Mouse (Mus musculus) forebrain, postnatal 0 days (tissue): ENCODE measurements at regions not wholly inside any gene's neighbourhood (a gene's known extent, or its start where the extent isn't known, plus 50 kb on each side); places are given as distances from the start of the nearest gene placed in this dataset.

ENCODE experiments used
- ATAC-seq: fragments of 200-750 bp; cut with Nextera tagmentation; 2 replicates; pipeline ENCODE4 v1.8.0; 2017; ENCODE audit warnings: mild to moderate bottlenecking, moderate library complexity
- DNase-seq: peaks from one replicate; pipeline ENCODE4 v3.0.0-alpha.2; 2015
- H3K27ac ChIP-seq: fragments of 300-500 bp; sonication (generic); 2 replicates; pipeline ENCODE4 v1.5.1; 2014; ENCODE audit warnings: low read depth, mild to moderate bottlenecking, antibody characterized with exemption, low read length, moderate library complexity, mixed read lengths
- H3K27me3 ChIP-seq: fragments of 300-500 bp; sonication (generic); 2 replicates; pipeline ENCODE4 v1.6.1; 2014; ENCODE audit warnings: mild to moderate bottlenecking, low read length, mixed read lengths; ENCODE audit not compliant: insufficient read depth
- H3K36me3 ChIP-seq: fragments of 300-500 bp; sonication (generic); 2 replicates; pipeline ENCODE4 v1.6.1; 2014; ENCODE audit warnings: mild to moderate bottlenecking, moderate library complexity; ENCODE audit not compliant: insufficient read depth
- H3K4me1 ChIP-seq: fragments of 300-500 bp; sonication (generic); 2 replicates; pipeline ENCODE4 v1.6.1; 2014; ENCODE audit warnings: antibody characterized with exemption; ENCODE audit not compliant: insufficient read depth
- H3K4me2 ChIP-seq: fragments of 300-500 bp; sonication (generic); 2 replicates; pipeline ENCODE4 v1.6.1; 2014; ENCODE audit warnings: low read depth, mild to moderate bottlenecking, moderate library complexity
- H3K4me3 ChIP-seq: fragments of 300-500 bp; sonication (generic); 2 replicates; pipeline ENCODE4 v1.5.1; 2014; ENCODE audit warnings: low read depth, low read length, mixed read lengths
- H3K9ac ChIP-seq: fragments of 300-500 bp; sonication (generic); 2 replicates; pipeline ENCODE4 v1.6.1; 2014; ENCODE audit warnings: mild to moderate bottlenecking
- H3K9me3 ChIP-seq: fragments of 300-500 bp; sonication (generic); 2 replicates; pipeline ENCODE4 v1.6.1; 2016; ENCODE audit warnings: low read length
- CTCF ChIP-seq: sonication (generic); IDR thresholded peaks from 2 replicates; pipeline ENCODE4 v1.5.1; 2016; ENCODE audit warnings: antibody characterized with exemption, control low read depth, low read depth
- WGBS: fragments of 180-500 bp; shearing (Covaris S2); extraction: QIAGEN DNeasy Blood & Tissue Kit; methylation state at CpG from one replicate; pipeline ENCODE4 v1.1.7; 2014; 5-methylcytosine and 5-hydroxymethylcytosine counted together

GRCm38 (mm10) chr4:100664619-100665264, 111.7 kb upstream of the Cachd1 start:
- H3K9ac ChIP-seq = no peak overlapping the region
- no peak overlapping the region for H3K4me3 ChIP-seq
- ATAC-seq (no peak), DNase-seq (no peak)
- H3K27ac ChIP-seq = no peak overlapping the region
- H3K36me3 ChIP-seq = no peaks in the 10 kb centered on the region
- no peaks in the 10 kb centered on the region for H3K4me1 ChIP-seq
- no peaks in the 10 kb centered on the region for H3K9me3 ChIP-seq
- H3K4me2 ChIP-seq = no peak overlapping the region
- H3K27me3 ChIP-seq = no peaks in the 10 kb centered on the region
- TF ChIP-seq CTCF = no peak
- WGBS = 34% methylated on average over 5 of the region's 5 CpGs

DNA sequence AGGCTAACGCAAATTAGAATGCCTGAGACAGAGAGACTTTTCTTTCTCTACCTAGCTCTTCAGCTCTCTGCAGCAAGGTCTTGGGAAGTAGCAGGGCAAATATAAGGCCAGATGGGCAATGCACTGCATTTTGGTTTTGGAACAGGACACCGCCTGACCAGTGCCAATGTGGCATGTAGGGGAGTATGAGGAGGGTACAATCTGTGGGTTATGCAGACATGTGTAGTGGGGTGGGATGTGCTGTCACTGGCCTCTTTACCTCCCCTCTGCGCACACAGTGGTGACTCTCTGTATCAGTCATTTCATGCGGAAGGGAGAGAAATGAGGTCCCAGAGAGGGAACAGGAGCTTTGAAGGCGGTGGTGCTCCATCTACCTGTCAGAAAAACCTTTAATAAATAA, 105.9 kb upstream of the Cachd1 start:
- Histone ChIP-seq H3K36me3 (no peaks in the 10 kb centered on the region), H3K9me3 (no peaks in the 10 kb centered on the region), H3K27me3 (no peaks in the 10 kb centered on the region), H3K27ac (no peak overlapping the region), H3K4me3 (no peak overlapping the region), H3K9ac (no peak overlapping the region), H3K4me2 (no peak overlapping the region), H3K4me1 (no peaks in the 10 kb centered on the region)
- DNase-seq = no peak
- 72% methylated on average over 5 of the region's 5 CpGs for WGBS
- no peak for ATAC-seq
- TF ChIP-seq CTCF = no peak

DNA sequence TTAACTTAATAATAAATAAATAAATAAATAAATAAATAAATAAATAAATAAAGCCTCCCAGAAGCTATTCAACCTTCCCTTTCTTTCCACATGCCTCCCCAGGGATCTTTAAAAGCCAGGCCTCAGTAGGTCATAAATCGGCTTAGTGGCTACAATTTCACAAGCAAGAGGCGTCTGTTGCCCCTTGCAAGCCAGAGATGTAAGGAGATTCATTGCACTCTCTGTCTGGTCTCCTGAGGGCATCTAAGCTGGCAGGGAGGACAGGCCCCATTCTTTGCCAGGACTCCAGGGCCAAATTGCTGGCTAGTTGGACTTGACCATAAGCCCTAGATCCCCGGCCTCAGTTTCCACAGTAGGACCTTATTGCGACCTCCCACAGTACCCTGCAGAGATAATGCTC, 101.6 kb upstream of the Cachd1 start:
- H3K27me3 ChIP-seq = no peaks in the 10 kb centered on the region
- H3K36me3 ChIP-seq = no peaks in the 10 kb centered on the region
- no peak overlapping the region for H3K4me2 ChIP-seq
- ATAC-seq (no peak), DNase-seq (no peak)
- H3K9ac ChIP-seq = no peak overlapping the region
- no peak overlapping the region for H3K4me3 ChIP-seq
- 85% methylated on average over 4 of the region's 4 CpGs for WGBS
- no peak for TF ChIP-seq CTCF
- H3K27ac ChIP-seq = no peak overlapping the region
- no peaks in the 10 kb centered on the region for H3K4me1 ChIP-seq
- no peaks in the 10 kb centered on the region for H3K9me3 ChIP-seq

GRCm38 (mm10) chr4:100683757-100684156, 92.7 kb upstream of the Cachd1 start:
- no peak for TF ChIP-seq CTCF
- DNase-seq = no peak

DNA sequence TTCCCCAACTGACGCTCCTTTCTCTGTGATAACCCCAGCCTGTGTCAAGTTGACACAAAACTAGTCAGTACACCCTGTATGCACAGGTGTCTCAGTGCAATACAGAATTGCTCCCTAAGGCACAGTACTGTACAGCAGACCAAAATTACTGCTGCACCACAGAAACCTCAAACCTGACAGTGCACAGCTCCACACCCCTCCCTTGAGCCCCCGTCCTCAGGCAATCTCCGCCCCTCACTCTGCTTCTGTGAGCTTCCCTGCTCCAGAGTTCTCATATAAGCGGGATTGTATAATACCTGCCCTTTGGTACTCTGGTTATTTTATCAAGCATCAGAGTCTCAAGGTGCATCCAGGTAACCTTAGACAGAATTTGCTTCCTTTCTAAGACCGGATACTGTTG, 76.5 kb upstream of the Cachd1 start:
- no peak overlapping the region for H3K4me3 ChIP-seq
- H3K9me3 ChIP-seq = no peaks in the 10 kb centered on the region
- peak; percentile 4 for DNase-seq
- TF ChIP-seq CTCF = no peak
- no peak overlapping the region for H3K4me2 ChIP-seq
- 76% methylated on average over 5 of the region's 5 CpGs for whole genome bisulfite sequencing
- ATAC-seq = peak; percentile 55
- no peak overlapping the region for H3K27ac ChIP-seq
- no peak overlapping the region for H3K9ac ChIP-seq
- no peaks in the 10 kb centered on the region for H3K4me1 ChIP-seq
- no peaks in the 10 kb centered on the region for H3K27me3 ChIP-seq
- no peaks in the 10 kb centered on the region for H3K36me3 ChIP-seq

More at GRCm38 (mm10) chr4:100683757-100684156, 92.7 kb upstream of the Cachd1 start:
- Histone ChIP-seq H3K4me3 (no peak overlapping the region), H3K9me3 (no peaks in the 10 kb centered on the region), H3K4me1 (no peaks in the 10 kb centered on the region), H3K9ac (no peak overlapping the region), H3K27me3 (no peaks in the 10 kb centered on the region), H3K27ac (no peak overlapping the region), H3K4me2 (no peak overlapping the region), H3K36me3 (no peaks in the 10 kb centered on the region)
- WGBS = 76% methylated on average over 7 of the region's 7 CpGs
- ATAC-seq = no peak

- H3K9me3 ChIP-seq = no peaks in the 10 kb centered on the region
- 39% methylated on average over 5 of the region's 5 CpGs for WGBS
- H3K4me3 ChIP-seq = no peak overlapping the region
- no peaks in the 10 kb centered on the region for H3K36me3 ChIP-seq
- ATAC-seq (peak; percentile 81), DNase-seq (peak; percentile 60)
- H3K4me1 ChIP-seq = no peaks in the 10 kb centered on the region
- no peak overlapping the region for H3K4me2 ChIP-seq
- H3K27ac ChIP-seq = no peak overlapping the region
- no peak overlapping the region for H3K9ac ChIP-seq
- H3K27me3 ChIP-seq = no peaks in the 10 kb centered on the region
- TF ChIP-seq CTCF = no peak
These were observed 76.1 kb upstream of the Cachd1 start for GRCm38 (mm10) chr4:100700418-100700817.

- TF ChIP-seq CTCF = no peak
These were observed 70.5 kb upstream of the Cachd1 start for GRCm38 (mm10) chr4:100705960-100706359.

More at GRCm38 (mm10) chr4:100705960-100706359, 70.5 kb upstream of the Cachd1 start:
- Histone ChIP-seq H3K27ac (no peak overlapping the region), H3K9me3 (no peaks in the 10 kb centered on the region), H3K4me3 (no peak overlapping the region), H3K4me1 (no peaks in the 10 kb centered on the region), H3K9ac (no peak overlapping the region), H3K4me2 (no peak overlapping the region), H3K27me3 (no peaks in the 10 kb centered on the region), H3K36me3 (no peaks in the 10 kb centered on the region)
- ATAC-seq (peak; percentile 50; the same call in 1 of the 2 replicates), DNase-seq (no peak)
- WGBS = 23% methylated on average over 6 of the region's 6 CpGs
